Mouse (Mus musculus) G1E (cell line): ENCODE data around the gene Rora. TPM values are rescaled to one million over a fixed set of nuclear protein-coding genes. Genes with fewer than 3 reads are reported as not detected.

Experiments used
- ATAC-seq: 2 replicates; pipeline ENCODE4 v1.8.0; 2016; ENCODE audit warnings: mild to moderate bottlenecking; ENCODE audit not compliant: insufficient number of reproducible peaks, poor library complexity, low FRiP score, severe bottlenecking; ENCODE audit errors: extremely low read depth
- DNase-seq: peaks from one replicate; pipeline ENCODE4 v3.0.0; 2012; ENCODE audit warnings: low spot score
- H3K27me3 ChIP-seq: 2 replicates; pipeline ENCODE4 v1.6.1; 2012; ENCODE audit warnings: mild to moderate bottlenecking, low read length, inconsistent platforms; ENCODE audit not compliant: insufficient read depth
- H3K36me3 ChIP-seq: replicated peaks from 2 replicates; pipeline ENCODE3; 2012; ENCODE audit warnings: mild to moderate bottlenecking, inconsistent platforms
- H3K4me1 ChIP-seq: 2 replicates; pipeline ENCODE4 v1.6.1; 2012; ENCODE audit warnings: low read depth, low read length, inconsistent platforms, mixed read lengths; ENCODE audit not compliant: insufficient read depth
- H3K4me3 ChIP-seq: 2 replicates; pipeline ENCODE4 v1.5.1; 2012; ENCODE audit warnings: low read depth, mild to moderate bottlenecking, inconsistent platforms, low read length, moderate library complexity, mixed read lengths
- H3K9me3 ChIP-seq: replicated peaks from 2 replicates; pipeline ENCODE4 v1.6.1; 2012; ENCODE audit warnings: inconsistent platforms
- CTCF ChIP-seq: IDR thresholded peaks from 2 replicates; pipeline ENCODE4 v1.5.1; 2012; ENCODE audit warnings: low read depth, low read length, inconsistent platforms, mixed read lengths
- GATA1 ChIP-seq: IDR thresholded peaks from 2 replicates; pipeline ENCODE4 v1.6.1; 2012; ENCODE audit warnings: borderline replicate concordance, low read length, inconsistent platforms, mixed read lengths
- GATA2 ChIP-seq: IDR thresholded peaks from 2 replicates; pipeline ENCODE4 v1.6.1; 2012; ENCODE audit warnings: low read depth, low read length, inconsistent platforms, borderline replicate concordance
- POLR2AphosphoS5 ChIP-seq: IDR thresholded peaks from 2 replicates; pipeline ENCODE4 v1.6.1; 2012; ENCODE audit warnings: low read depth, low read length, inconsistent platforms; ENCODE audit not compliant: insufficient replicate concordance
- TAL1 ChIP-seq: conservative IDR thresholded peaks from 2 replicates; pipeline ENCODE4 v1.6.1; 2012; ENCODE audit warnings: low read depth, low read length, inconsistent platforms, mixed read lengths
- polyA plus RNA-seq: library from polyadenylated mRNA; stranded (reverse); fragments of >175 nt; gene quantifications from 2 replicates; pipeline ENCODE4 v1.2.3, GENCODE M21; 2012
- total RNA-seq, 2 experiments: library from RNA; stranded (forward) in 1 of 2; stranded (reverse) in 1 of 2; fragments of 200-1000 nt in 1 of 2; fragments of >200 nt in 1 of 2; fragmentation: Nextera tagmentation in 1 of 2; gene quantifications; 2 replicates each; pipeline ENCODE4 v1.2.3; 2014 to 2017

Gene Rora
- total and polyA plus RNA-seq, 3 experiments: 0.11 TPM; not detected in 2

GRCm38 (mm10) chr9:69224841-69225240 is 571.3 kb downstream of the Rora start:
- DNase-seq (no peak), ATAC-seq (no peak)
- Histone ChIP-seq H3K27me3 (no peaks in the 10 kb centered on the region), H3K4me3 (no peak overlapping the region), H3K36me3 (no peaks in the 10 kb centered on the region), H3K9me3 (peaks cover 44% of the 10 kb centered on the region), H3K4me1 (no peaks in the 10 kb centered on the region)
- TF ChIP-seq CTCF (no peak), POLR2AphosphoS5 (no peak), GATA1 (no peak), GATA2 (no peak), TAL1 (no peak)

GRCm38 (mm10) chr9:69226424-69226823 is 572.8 kb downstream of the Rora start:
- ATAC-seq: no peak
- no peak for DNase-seq

GRCm38 (mm10) chr9:69227806-69228205 is 574.2 kb downstream of the Rora start:
- H3K4me1 ChIP-seq: no peaks in the 10 kb centered on the region
- H3K27me3 ChIP-seq: no peaks in the 10 kb centered on the region
- ATAC-seq: no peak
- peaks cover 52% of the 10 kb centered on the region for H3K9me3 ChIP-seq
- H3K4me3 ChIP-seq: no peak overlapping the region
- no peaks in the 10 kb centered on the region for H3K36me3 ChIP-seq
- TF ChIP-seq CTCF: no peak
- TF ChIP-seq TAL1: no peak
- no peak for TF ChIP-seq GATA2
- no peak for TF ChIP-seq POLR2AphosphoS5
- no peak for TF ChIP-seq GATA1
- DNase-seq: no peak

More at GRCm38 (mm10) chr9:69226424-69226823, 572.8 kb downstream of the Rora start:
- no peaks in the 10 kb centered on the region for H3K4me1 ChIP-seq
- H3K27me3 ChIP-seq: no peaks in the 10 kb centered on the region
- H3K9me3 ChIP-seq: peaks cover 47% of the 10 kb centered on the region
- H3K36me3 ChIP-seq: no peaks in the 10 kb centered on the region
- H3K4me3 ChIP-seq: no peak overlapping the region
- TF ChIP-seq TAL1: no peak
- TF ChIP-seq POLR2AphosphoS5: no peak
- TF ChIP-seq CTCF: no peak
- TF ChIP-seq GATA1: no peak
- TF ChIP-seq GATA2: no peak

GRCm38 (mm10) chr9:69229935-69230334 is 576.3 kb downstream of the Rora start:
- no peaks in the 10 kb centered on the region for H3K27me3 ChIP-seq
- TF ChIP-seq POLR2AphosphoS5 (no peak), GATA1 (no peak)
- DNase-seq (no peak), ATAC-seq (no peak)
- H3K4me3 ChIP-seq: no peak overlapping the region
- no peaks in the 10 kb centered on the region for H3K36me3 ChIP-seq
- no peaks in the 10 kb centered on the region for H3K4me1 ChIP-seq
- peaks cover 53% of the 10 kb centered on the region for H3K9me3 ChIP-seq

- ATAC-seq: no peak
- TF ChIP-seq CTCF (no peak), POLR2AphosphoS5 (no peak), GATA2 (no peak), TAL1 (no peak), GATA1 (no peak)
- H3K4me1 ChIP-seq: no peaks in the 10 kb centered on the region
Measured at GRCm38 (mm10) chr9:69234526-69234925, 580.9 kb downstream of the Rora start.

GRCm38 (mm10) chr9:69237316-69237715 is 583.7 kb downstream of the Rora start:
- H3K4me1 ChIP-seq: no peaks in the 10 kb centered on the region
- no peak for ATAC-seq
- no peaks in the 10 kb centered on the region for H3K27me3 ChIP-seq
- no peaks in the 10 kb centered on the region for H3K36me3 ChIP-seq
- H3K4me3 ChIP-seq: no peak overlapping the region
- peaks cover 31% of the 10 kb centered on the region for H3K9me3 ChIP-seq
- DNase-seq: no peak
- no peak for TF ChIP-seq TAL1
- no peak for TF ChIP-seq CTCF
- TF ChIP-seq GATA1: no peak
- no peak for TF ChIP-seq GATA2
- no peak for TF ChIP-seq POLR2AphosphoS5

More at GRCm38 (mm10) chr9:69234526-69234925, 580.9 kb downstream of the Rora start:
- DNase-seq: no peak
- Histone ChIP-seq H3K36me3 (no peaks in the 10 kb centered on the region), H3K9me3 (peaks cover 40% of the 10 kb centered on the region), H3K27me3 (no peaks in the 10 kb centered on the region), H3K4me3 (no peak overlapping the region)

- peaks cover 27% of the 10 kb centered on the region for H3K9me3 ChIP-seq
- ATAC-seq: no peak
- H3K4me3 ChIP-seq: no peak overlapping the region
- H3K4me1 ChIP-seq: no peaks in the 10 kb centered on the region
- H3K36me3 ChIP-seq: no peaks in the 10 kb centered on the region
- no peak for DNase-seq
- TF ChIP-seq GATA1 (no peak), GATA2 (no peak), POLR2AphosphoS5 (no peak), TAL1 (no peak), CTCF (no peak)
- H3K27me3 ChIP-seq: no peaks in the 10 kb centered on the region
Measured at GRCm38 (mm10) chr9:69242538-69242937, 589.0 kb downstream of the Rora start.
